Mouse (Mus musculus): Measurements from ENCODE around the gene Tm2d3. TPM values are rescaled to one million over a fixed set of nuclear protein-coding genes. Genes with fewer than 3 reads are reported as not detected.

Tm2d3 gene
- polyA plus RNA-seq, 1 experiment from 2014 or later, result 58.2 TPM

- H3K4me1 ChIP-seq (replicated peaks; ENCODE audit: control insufficient read depth, insufficient read depth, low read length), result no peaks in the 10 kb centered on the region
- no peak overlapping the region for H3K27ac ChIP-seq (ENCODE audit: low read depth, low read length)
- H3K4me3 ChIP-seq (ENCODE audit: low read depth, low read length), result no peak overlapping the region
- H3K9me3 ChIP-seq (ENCODE audit: control insufficient read depth, low read length), result no peaks in the 10 kb centered on the region
- 92% methylated on average over 11 of the region's 11 CpGs for WGBS
- no peak for DNase-seq (ENCODE audit: low spot score)
- no peaks in the 10 kb centered on the region for H3K27me3 ChIP-seq (replicated peaks; ENCODE audit: control insufficient read depth, insufficient read depth, low read length)
- H3K9ac ChIP-seq (ENCODE audit: low read depth, low read length), result no peak overlapping the region
- H3K36me3 ChIP-seq (ENCODE audit: control insufficient read depth, insufficient read depth, low read length), result peaks cover 10% of the 10 kb centered on the region; the same call in 1 of the 2 replicates
- no peak overlapping the region for H3K4me2 ChIP-seq
- ATAC-seq (replicated peaks; ENCODE audit: low FRiP score), result no peak
Observed at GRCm38 (mm10) chr7:65663225-65663790, 27.7 kb upstream of the Tm2d3 start.

GRCm38 (mm10) chr7:65663886-65664285, 27.1 kb upstream of the Tm2d3 start:
- Histone ChIP-seq H3K4me2 (no peak overlapping the region), H3K27me3 (replicated peaks; ENCODE audit: control insufficient read depth, insufficient read depth, low read length) (no peaks in the 10 kb centered on the region), H3K9ac (ENCODE audit: low read depth, low read length) (no peak overlapping the region), H3K36me3 (ENCODE audit: control insufficient read depth, insufficient read depth, low read length) (peaks cover 13% of the 10 kb centered on the region; the same call in 1 of the 2 replicates), H3K27ac (ENCODE audit: low read depth, low read length) (no peak overlapping the region), H3K9me3 (ENCODE audit: control insufficient read depth, low read length) (no peaks in the 10 kb centered on the region), H3K4me1 (replicated peaks; ENCODE audit: control insufficient read depth, insufficient read depth, low read length) (no peaks in the 10 kb centered on the region), H3K4me3 (ENCODE audit: low read depth, low read length) (no peak overlapping the region)
- DNase-seq (ENCODE audit: low spot score) (no peak), ATAC-seq (replicated peaks; ENCODE audit: low FRiP score) (no peak)
- WGBS, result 89% methylated on average over 14 of the region's 14 CpGs

GRCm38 (mm10) chr7:65667491-65667890, 23.5 kb upstream of the Tm2d3 start:
- Histone ChIP-seq H3K27me3 (replicated peaks; ENCODE audit: control insufficient read depth, insufficient read depth, low read length) (no peaks in the 10 kb centered on the region), H3K9me3 (ENCODE audit: control insufficient read depth, low read length) (no peaks in the 10 kb centered on the region), H3K4me2 (no peak overlapping the region), H3K4me3 (ENCODE audit: low read depth, low read length) (no peak overlapping the region), H3K36me3 (ENCODE audit: control insufficient read depth, insufficient read depth, low read length) (peaks cover 26% of the 10 kb centered on the region; the same call in 1 of the 2 replicates), H3K27ac (ENCODE audit: low read depth, low read length) (no peak overlapping the region), H3K4me1 (replicated peaks; ENCODE audit: control insufficient read depth, insufficient read depth, low read length) (no peaks in the 10 kb centered on the region), H3K9ac (ENCODE audit: low read depth, low read length) (no peak overlapping the region)
- no peak for DNase-seq (ENCODE audit: low spot score)
- WGBS, result 92% methylated on average over 6 of the region's 6 CpGs
- ATAC-seq (replicated peaks; ENCODE audit: low FRiP score), result no peak

- Histone ChIP-seq H3K4me3 (ENCODE audit: low read depth, low read length) (no peak overlapping the region), H3K4me2 (no peak overlapping the region), H3K9me3 (ENCODE audit: control insufficient read depth, low read length) (no peaks in the 10 kb centered on the region), H3K36me3 (ENCODE audit: control insufficient read depth, insufficient read depth, low read length) (peaks cover 8% of the 10 kb centered on the region; the same call in 1 of the 2 replicates), H3K27me3 (replicated peaks; ENCODE audit: control insufficient read depth, insufficient read depth, low read length) (no peaks in the 10 kb centered on the region), H3K27ac (ENCODE audit: low read depth, low read length) (no peak overlapping the region), H3K9ac (ENCODE audit: low read depth, low read length) (no peak overlapping the region), H3K4me1 (replicated peaks; ENCODE audit: control insufficient read depth, insufficient read depth, low read length) (no peaks in the 10 kb centered on the region)
- 89% methylated on average over 10 of the region's 10 CpGs for WGBS
- DNase-seq (ENCODE audit: low spot score), result no peak
- ATAC-seq (replicated peaks; ENCODE audit: low FRiP score), result no peak
Observed at GRCm38 (mm10) chr7:65678050-65678449, 12.9 kb upstream of the Tm2d3 start.

GRCm38 (mm10) chr7:65678900-65679595, 11.9 kb upstream of the Tm2d3 start:
- H3K27ac ChIP-seq (ENCODE audit: low read depth, low read length), result no peak overlapping the region
- ATAC-seq (replicated peaks; ENCODE audit: low FRiP score) (no peak), DNase-seq (ENCODE audit: low spot score) (no peak)
- no peaks in the 10 kb centered on the region for H3K9me3 ChIP-seq (ENCODE audit: control insufficient read depth, low read length)
- peaks cover 8% of the 10 kb centered on the region; the same call in 1 of the 2 replicates for H3K36me3 ChIP-seq (ENCODE audit: control insufficient read depth, insufficient read depth, low read length)
- H3K4me3 ChIP-seq (ENCODE audit: low read depth, low read length), result no peak overlapping the region
- no peaks in the 10 kb centered on the region for H3K4me1 ChIP-seq (replicated peaks; ENCODE audit: control insufficient read depth, insufficient read depth, low read length)
- no peak overlapping the region for H3K9ac ChIP-seq (ENCODE audit: low read depth, low read length)
- 82% methylated on average over 7 of the region's 7 CpGs for WGBS
- H3K4me2 ChIP-seq, result no peak overlapping the region
- H3K27me3 ChIP-seq (replicated peaks; ENCODE audit: control insufficient read depth, insufficient read depth, low read length), result no peaks in the 10 kb centered on the region

- Histone ChIP-seq H3K9ac (ENCODE audit: low read depth, low read length) (no peak overlapping the region), H3K4me2 (no peak overlapping the region), H3K4me1 (replicated peaks; ENCODE audit: control insufficient read depth, insufficient read depth, low read length) (no peaks in the 10 kb centered on the region), H3K4me3 (ENCODE audit: low read depth, low read length) (no peak overlapping the region), H3K27ac (ENCODE audit: low read depth, low read length) (no peak overlapping the region), H3K27me3 (replicated peaks; ENCODE audit: control insufficient read depth, insufficient read depth, low read length) (no peaks in the 10 kb centered on the region), H3K9me3 (ENCODE audit: control insufficient read depth, low read length) (no peaks in the 10 kb centered on the region), H3K36me3 (ENCODE audit: control insufficient read depth, insufficient read depth, low read length) (peaks cover 4% of the 10 kb centered on the region; the same call in 1 of the 2 replicates)
- no peak for DNase-seq (ENCODE audit: low spot score)
- WGBS, result 71% methylated on average over 5 of the region's 5 CpGs
- ATAC-seq (replicated peaks; ENCODE audit: low FRiP score), result no peak
Observed at GRCm38 (mm10) chr7:65681166-65681565, 9.8 kb upstream of the Tm2d3 start.

GRCm38 (mm10) chr7:65684256-65684835, 6.6 kb upstream of the Tm2d3 start:
- no peaks in the 10 kb centered on the region for H3K9me3 ChIP-seq (ENCODE audit: control insufficient read depth, low read length)
- no peaks in the 10 kb centered on the region for H3K27me3 ChIP-seq (replicated peaks; ENCODE audit: control insufficient read depth, insufficient read depth, low read length)
- ATAC-seq (replicated peaks; ENCODE audit: low FRiP score) (no peak), DNase-seq (ENCODE audit: low spot score) (no peak)
- H3K4me2 ChIP-seq, result no peak overlapping the region
- peaks cover 7% of the 10 kb centered on the region for H3K36me3 ChIP-seq (ENCODE audit: control insufficient read depth, insufficient read depth, low read length)
- H3K4me3 ChIP-seq (ENCODE audit: low read depth, low read length), result no peak overlapping the region
- no peak overlapping the region for H3K9ac ChIP-seq (ENCODE audit: low read depth, low read length)
- no peaks in the 10 kb centered on the region for H3K4me1 ChIP-seq (replicated peaks; ENCODE audit: control insufficient read depth, insufficient read depth, low read length)
- no peak overlapping the region for H3K27ac ChIP-seq (ENCODE audit: low read depth, low read length)
- 71% methylated on average over 7 of the region's 7 CpGs for WGBS

GRCm38 (mm10) chr7:65686664-65687063, 4.3 kb upstream of the Tm2d3 start:
- no peak overlapping the region for H3K27ac ChIP-seq (ENCODE audit: low read depth, low read length)
- H3K36me3 ChIP-seq (ENCODE audit: control insufficient read depth, insufficient read depth, low read length), result peaks cover 7% of the 10 kb centered on the region
- no peak overlapping the region for H3K4me3 ChIP-seq (ENCODE audit: low read depth, low read length)
- no peak overlapping the region for H3K9ac ChIP-seq (ENCODE audit: low read depth, low read length)
- ATAC-seq (replicated peaks; ENCODE audit: low FRiP score), result no peak
- DNase-seq (ENCODE audit: low spot score), result no peak
- WGBS, result 91% methylated on average over 9 of the region's 9 CpGs
- H3K9me3 ChIP-seq (ENCODE audit: control insufficient read depth, low read length), result no peaks in the 10 kb centered on the region
- no peak overlapping the region for H3K4me2 ChIP-seq
- H3K27me3 ChIP-seq (replicated peaks; ENCODE audit: control insufficient read depth, insufficient read depth, low read length), result no peaks in the 10 kb centered on the region
- H3K4me1 ChIP-seq (replicated peaks; ENCODE audit: control insufficient read depth, insufficient read depth, low read length), result no peaks in the 10 kb centered on the region
